Mouse (Mus musculus): ENCODE data around the gene Tfdp2.

Tfdp2 gene

GRCm38 (mm10) chr9:96371075-96371474 is 175.0 kb downstream of the Tfdp2 start:
- DNase-seq (ENCODE audit: low read depth) = no peak

All from c-Kit-positive CD71-negative TER-119-negative erythroid progenitor cells, embryonic 14.5 days (primary cell).